Mouse (Mus musculus): ENCODE results near the gene Plekhb1.

DNA sequence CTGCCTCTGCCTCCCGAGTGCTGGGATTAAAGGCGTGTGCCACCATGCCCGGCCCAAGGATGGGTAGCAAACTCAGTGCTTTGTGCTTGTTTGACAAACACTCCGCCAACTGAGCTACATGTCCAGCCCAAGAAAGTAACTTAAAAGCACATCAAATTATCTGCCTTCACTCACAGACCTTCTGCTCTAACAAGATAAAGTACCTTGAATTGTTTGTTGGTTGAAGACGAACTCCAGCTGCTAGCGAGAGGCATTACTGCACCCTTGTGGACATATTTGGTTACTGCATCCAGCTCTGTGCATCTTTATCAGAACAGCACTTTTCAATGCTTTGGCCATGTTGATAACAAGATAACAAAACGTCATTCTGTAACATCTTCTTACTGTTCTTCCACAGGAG is 22.3 kb upstream of the Plekhb1 start:
- TF ChIP-seq CTCF (IDR thresholded peaks at IDR 0.05; ENCODE audit: extremely low read depth, insufficient read length, insufficient replicate concordance, low read depth, low read length) (no peak), POLR2A (IDR thresholded peaks at IDR 0.05; ENCODE audit: low read depth, low read length) (no peak)
